Mouse (Mus musculus): ENCODE measurements at regions not wholly inside any gene's neighbourhood (a gene's known extent, or its start where the extent isn't known, plus 50 kb on each side); places are given as distances from the start of the nearest gene placed in this dataset.

DNA sequence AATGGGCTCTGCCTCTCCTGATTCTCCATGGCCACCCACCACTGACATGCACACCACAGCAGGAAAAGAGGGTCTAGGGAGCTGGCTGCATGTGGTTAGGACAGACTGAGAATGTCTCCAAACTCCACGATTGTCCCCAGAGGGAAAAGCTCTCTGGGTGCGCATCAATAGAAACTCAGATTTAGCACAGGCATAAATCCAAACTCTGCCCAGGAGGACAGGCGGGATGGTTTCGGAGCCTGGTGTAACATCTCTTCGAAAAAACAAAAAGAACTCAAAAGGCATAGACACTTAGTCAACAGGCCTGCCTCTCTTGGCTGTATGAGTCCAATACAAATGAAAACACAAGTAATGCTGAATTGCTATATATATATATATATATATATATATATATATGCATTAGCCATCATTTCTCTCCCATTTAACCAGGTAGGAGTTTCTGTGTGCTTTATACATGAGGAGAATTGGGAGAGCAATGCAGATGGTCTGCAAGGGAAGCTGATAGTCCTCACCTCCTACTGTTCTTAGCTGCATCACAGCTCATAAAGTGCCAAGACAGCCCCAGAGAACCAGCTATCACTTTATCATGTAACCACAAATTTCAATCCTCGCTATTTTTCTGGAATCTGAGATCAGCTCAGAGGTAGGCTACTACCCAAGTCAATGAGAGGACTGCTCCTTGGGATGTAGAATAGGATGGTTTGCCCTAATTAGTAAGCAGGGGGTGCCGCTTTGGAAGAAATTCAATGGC lies 422.4 kb downstream of the Tmem114 start:
- H3K4me2 ChIP-seq (replicated peaks), result no peak overlapping the region
- no peak overlapping the region for H3K9ac ChIP-seq
- peaks cover 6% of the 10 kb centered on the region; the same call in 1 of the 2 replicates for H3K9me3 ChIP-seq (ENCODE audit: control insufficient read depth, low read length)
- 88% methylated on average over 7 of the region's 7 CpGs for WGBS
- H3K36me3 ChIP-seq (replicated peaks; ENCODE audit: control insufficient read depth, insufficient read depth), result no peaks in the 10 kb centered on the region
- ATAC-seq (ENCODE audit: low FRiP score) (no peak), DNase-seq (ENCODE audit: low spot score) (no peak)
- no peak overlapping the region for H3K4me3 ChIP-seq (replicated peaks; ENCODE audit: low read length)
- no peaks in the 10 kb centered on the region for H3K4me1 ChIP-seq (replicated peaks; ENCODE audit: control insufficient read depth, insufficient read depth, low read length)
- H3K27me3 ChIP-seq (ENCODE audit: control insufficient read depth, insufficient read depth, low read length), result no peaks in the 10 kb centered on the region
- H3K27ac ChIP-seq, result no peak overlapping the region

DNA sequence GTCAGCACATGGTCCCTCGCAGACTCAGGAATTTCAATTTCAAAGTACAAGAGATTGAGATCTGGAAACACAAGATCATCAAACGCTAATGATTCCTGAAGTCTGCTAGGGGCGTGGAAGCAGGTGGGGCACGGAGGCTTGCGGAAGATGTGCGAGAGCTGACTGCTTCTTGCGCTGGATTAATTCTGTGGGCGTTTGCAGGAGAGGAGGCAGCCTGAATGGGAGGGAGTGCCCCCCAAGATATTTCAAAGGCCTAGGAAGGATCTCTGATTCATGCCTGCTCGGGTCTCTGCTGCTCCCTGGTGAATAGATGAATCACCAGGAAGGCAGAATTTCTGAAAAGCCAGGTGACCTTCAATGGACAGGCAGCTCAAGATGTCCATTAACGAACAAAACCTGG lies 442.1 kb downstream of the Tmem114 start:
- Histone ChIP-seq H3K4me1 (replicated peaks; ENCODE audit: control insufficient read depth, insufficient read depth, low read length) (no peaks in the 10 kb centered on the region), H3K27ac (no peak overlapping the region), H3K36me3 (replicated peaks; ENCODE audit: control insufficient read depth, insufficient read depth) (no peaks in the 10 kb centered on the region), H3K4me2 (replicated peaks) (0 out of 2 replicates have a peak overlapping the region, but pooled peaks have one; percentile 13), H3K4me3 (replicated peaks; ENCODE audit: low read length) (no peak overlapping the region), H3K9ac (no peak overlapping the region), H3K9me3 (ENCODE audit: control insufficient read depth, low read length) (no peaks in the 10 kb centered on the region), H3K27me3 (ENCODE audit: control insufficient read depth, insufficient read depth, low read length) (no peaks in the 10 kb centered on the region)
- no peak for DNase-seq (ENCODE audit: low spot score)
- 33% methylated on average over 10 of the region's 10 CpGs for WGBS
- ATAC-seq (ENCODE audit: low FRiP score), result no peak

DNA sequence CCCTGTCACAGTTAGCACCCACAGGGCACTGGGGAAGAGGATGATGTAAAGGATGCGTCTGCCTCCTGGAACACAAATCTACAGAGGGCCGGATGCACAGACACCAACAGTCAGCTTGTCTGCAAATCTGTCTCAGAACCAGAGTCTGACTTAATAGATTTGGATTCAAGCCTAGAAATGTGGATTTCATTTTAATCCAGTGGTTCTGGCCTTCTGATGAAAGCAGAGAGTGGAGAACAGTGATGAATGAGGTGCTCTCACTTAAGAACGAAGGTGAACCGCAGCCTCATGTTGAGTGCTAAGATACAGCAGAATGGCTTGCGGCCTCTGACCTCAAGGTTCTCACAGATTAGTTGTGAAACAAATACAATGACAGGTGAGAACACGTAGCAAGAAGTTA lies 446.5 kb downstream of the Tmem114 start:
- H3K27me3 ChIP-seq (ENCODE audit: control insufficient read depth, insufficient read depth, low read length), result no peaks in the 10 kb centered on the region
- no peak overlapping the region for H3K4me2 ChIP-seq (replicated peaks)
- no peaks in the 10 kb centered on the region for H3K36me3 ChIP-seq (replicated peaks; ENCODE audit: control insufficient read depth, insufficient read depth)
- ATAC-seq (ENCODE audit: low FRiP score), result no peak
- H3K9ac ChIP-seq, result no peak overlapping the region
- H3K4me3 ChIP-seq (replicated peaks; ENCODE audit: low read length), result no peak overlapping the region
- no peak for DNase-seq (ENCODE audit: low spot score)
- H3K4me1 ChIP-seq (replicated peaks; ENCODE audit: control insufficient read depth, insufficient read depth, low read length), result no peaks in the 10 kb centered on the region
- H3K9me3 ChIP-seq (ENCODE audit: control insufficient read depth, low read length), result no peaks in the 10 kb centered on the region
- H3K27ac ChIP-seq, result no peak overlapping the region
- 72% methylated on average over 6 of the region's 6 CpGs for WGBS

- Histone ChIP-seq H3K36me3 (replicated peaks; ENCODE audit: control insufficient read depth, insufficient read depth) (no peaks in the 10 kb centered on the region), H3K9me3 (ENCODE audit: control insufficient read depth, low read length) (no peaks in the 10 kb centered on the region), H3K27me3 (ENCODE audit: control insufficient read depth, insufficient read depth, low read length) (no peaks in the 10 kb centered on the region), H3K9ac (no peak overlapping the region), H3K27ac (no peak overlapping the region), H3K4me1 (replicated peaks; ENCODE audit: control insufficient read depth, insufficient read depth, low read length) (no peaks in the 10 kb centered on the region), H3K4me2 (replicated peaks) (no peak overlapping the region), H3K4me3 (replicated peaks; ENCODE audit: low read length) (no peak overlapping the region)
- ATAC-seq (ENCODE audit: low FRiP score), result no peak
- WGBS, result 79% methylated on average over 2 of the region's 2 CpGs
- DNase-seq (ENCODE audit: low spot score), result no peak
These were observed 473.3 kb downstream of the Tmem114 start for GRCm38 (mm10) chr16:7951616-7952015.

DNA sequence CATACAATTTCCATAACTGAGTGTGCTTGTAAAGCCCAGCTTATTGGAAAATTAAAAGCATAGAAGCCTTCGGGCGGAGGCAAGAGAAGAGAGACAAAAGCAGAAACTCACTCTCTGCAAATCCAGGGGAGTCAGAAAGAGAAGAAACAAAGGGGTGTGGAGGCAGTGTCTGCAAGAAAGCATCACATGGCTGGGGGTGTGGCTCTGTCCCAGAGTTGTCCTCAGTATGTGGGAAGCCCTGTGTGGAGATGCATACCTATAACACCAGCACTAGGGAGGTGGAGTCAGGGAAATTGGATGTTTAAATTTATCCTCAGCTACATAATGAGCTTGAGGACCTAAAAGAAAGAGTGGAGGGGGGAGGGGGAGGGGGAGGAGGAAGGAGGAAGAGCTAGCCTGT lies 482.6 kb downstream of the Tmem114 start:
- Histone ChIP-seq H3K4me2 (replicated peaks) (no peak overlapping the region), H3K9me3 (ENCODE audit: control insufficient read depth, low read length) (no peaks in the 10 kb centered on the region), H3K27me3 (ENCODE audit: control insufficient read depth, insufficient read depth, low read length) (no peaks in the 10 kb centered on the region), H3K9ac (no peak overlapping the region), H3K27ac (no peak overlapping the region), H3K36me3 (replicated peaks; ENCODE audit: control insufficient read depth, insufficient read depth) (no peaks in the 10 kb centered on the region), H3K4me1 (replicated peaks; ENCODE audit: control insufficient read depth, insufficient read depth, low read length) (no peaks in the 10 kb centered on the region), H3K4me3 (replicated peaks; ENCODE audit: low read length) (no peak overlapping the region)
- ATAC-seq (ENCODE audit: low FRiP score), result no peak
- 76% methylated on average over 2 of the region's 2 CpGs for WGBS
- DNase-seq (ENCODE audit: low spot score), result no peak

- Histone ChIP-seq H3K9ac (no peak overlapping the region), H3K27me3 (ENCODE audit: control insufficient read depth, insufficient read depth, low read length) (no peaks in the 10 kb centered on the region), H3K36me3 (replicated peaks; ENCODE audit: control insufficient read depth, insufficient read depth) (no peaks in the 10 kb centered on the region), H3K4me2 (replicated peaks) (no peak overlapping the region), H3K27ac (no peak overlapping the region), H3K4me1 (replicated peaks; ENCODE audit: control insufficient read depth, insufficient read depth, low read length) (no peaks in the 10 kb centered on the region), H3K9me3 (ENCODE audit: control insufficient read depth, low read length) (no peaks in the 10 kb centered on the region), H3K4me3 (replicated peaks; ENCODE audit: low read length) (no peak overlapping the region)
- peak; percentile 46; the same call in 1 of the 2 replicates for ATAC-seq (ENCODE audit: low FRiP score)
- 24% methylated on average over 5 of the region's 5 CpGs for WGBS
- peak; percentile 67 for DNase-seq (ENCODE audit: low spot score)
These were observed 487.8 kb downstream of the Tmem114 start for GRCm38 (mm10) chr16:7937167-7937566.

- H3K27me3 ChIP-seq (ENCODE audit: control insufficient read depth, insufficient read depth, low read length), result no peaks in the 10 kb centered on the region
- no peaks in the 10 kb centered on the region for H3K4me1 ChIP-seq (replicated peaks; ENCODE audit: control insufficient read depth, insufficient read depth, low read length)
- DNase-seq (ENCODE audit: low spot score), result peak; percentile 50
- H3K9ac ChIP-seq, result no peak overlapping the region
- no peak for ATAC-seq (ENCODE audit: low FRiP score)
- WGBS, result 55% methylated on average over 4 of the region's 4 CpGs
- H3K9me3 ChIP-seq (ENCODE audit: control insufficient read depth, low read length), result no peaks in the 10 kb centered on the region
- no peak overlapping the region for H3K4me2 ChIP-seq (replicated peaks)
- no peak overlapping the region for H3K27ac ChIP-seq
- no peak overlapping the region for H3K4me3 ChIP-seq (replicated peaks; ENCODE audit: low read length)
- no peaks in the 10 kb centered on the region for H3K36me3 ChIP-seq (replicated peaks; ENCODE audit: control insufficient read depth, insufficient read depth)
These were observed 492.6 kb downstream of the Tmem114 start for GRCm38 (mm10) chr16:7932322-7932721.

DNA sequence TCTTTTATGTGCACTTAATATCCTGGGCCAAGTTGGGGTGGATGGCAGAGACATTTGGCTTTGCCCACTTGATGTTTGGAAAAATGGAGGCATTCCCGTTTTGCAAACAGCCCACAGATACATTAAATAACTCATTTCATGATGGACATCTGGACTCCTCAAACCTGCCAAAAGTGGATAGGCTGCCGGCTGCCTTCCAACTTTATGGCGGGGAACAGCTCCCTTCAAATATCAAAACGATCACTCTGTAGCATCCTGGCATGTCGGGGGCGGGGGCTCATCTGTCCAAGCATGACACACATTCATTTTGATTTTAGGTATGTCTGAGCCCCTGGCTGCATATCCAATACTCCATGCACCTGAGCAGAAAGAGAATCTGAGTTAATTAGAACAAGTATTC lies 493.3 kb downstream of the Tmem114 start:
- H3K4me3 ChIP-seq (replicated peaks; ENCODE audit: low read length), result no peak overlapping the region
- H3K4me2 ChIP-seq (replicated peaks), result no peak overlapping the region
- H3K27ac ChIP-seq, result no peak overlapping the region
- DNase-seq (ENCODE audit: low spot score), result no peak
- 91% methylated on average over 6 of the region's 6 CpGs for WGBS
- ATAC-seq (ENCODE audit: low FRiP score), result no peak
- no peaks in the 10 kb centered on the region for H3K9me3 ChIP-seq (ENCODE audit: control insufficient read depth, low read length)
- no peaks in the 10 kb centered on the region for H3K27me3 ChIP-seq (ENCODE audit: control insufficient read depth, insufficient read depth, low read length)
- H3K9ac ChIP-seq, result no peak overlapping the region
- H3K4me1 ChIP-seq (replicated peaks; ENCODE audit: control insufficient read depth, insufficient read depth, low read length), result no peaks in the 10 kb centered on the region
- no peaks in the 10 kb centered on the region for H3K36me3 ChIP-seq (replicated peaks; ENCODE audit: control insufficient read depth, insufficient read depth)

DNA sequence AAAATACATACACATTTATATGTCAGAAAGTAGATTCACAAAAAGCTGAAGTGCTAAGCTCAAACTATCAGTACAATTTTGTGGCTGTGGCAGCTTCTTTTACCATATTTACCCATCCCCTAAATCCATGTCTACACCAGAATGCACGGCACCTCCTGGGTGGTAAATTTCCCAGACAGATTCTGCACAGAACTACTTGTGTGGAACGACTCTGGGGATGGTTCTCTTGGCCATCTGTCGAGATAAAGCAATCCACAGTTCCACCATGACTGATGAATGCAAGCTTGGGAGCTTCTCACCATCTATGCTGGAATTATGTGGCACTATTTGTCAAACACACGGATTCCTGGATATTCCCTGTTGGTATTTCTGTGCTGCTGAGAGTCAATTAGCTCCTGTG lies 495.8 kb downstream of the Tmem114 start:
- 63% methylated on average over 4 of the region's 4 CpGs for WGBS
- no peaks in the 10 kb centered on the region for H3K4me1 ChIP-seq (replicated peaks; ENCODE audit: control insufficient read depth, insufficient read depth, low read length)
- H3K36me3 ChIP-seq (replicated peaks; ENCODE audit: control insufficient read depth, insufficient read depth), result no peaks in the 10 kb centered on the region
- no peak overlapping the region for H3K4me3 ChIP-seq (replicated peaks; ENCODE audit: low read length)
- DNase-seq (ENCODE audit: low spot score), result no peak
- no peaks in the 10 kb centered on the region for H3K27me3 ChIP-seq (ENCODE audit: control insufficient read depth, insufficient read depth, low read length)
- H3K9ac ChIP-seq, result no peak overlapping the region
- no peak overlapping the region for H3K4me2 ChIP-seq (replicated peaks)
- no peaks in the 10 kb centered on the region for H3K9me3 ChIP-seq (ENCODE audit: control insufficient read depth, low read length)
- no peak overlapping the region for H3K27ac ChIP-seq
- no peak for ATAC-seq (ENCODE audit: low FRiP score)
